ENCODE assay signal across 8 mouse cellular contexts in genomic region chr10:128695992-128696807, GRCm38 (mm10). TPM values are rescaled to one million over a fixed set of nuclear protein-coding genes. Genes with fewer than 3 reads are reported as not detected.
DNase-seq lines count a peak whose midpoint lies in the region; ATAC-seq and TF ChIP-seq lines count a peak whose summit lies in the region.

Gene Rab5b, minus strand, starts transcription at chr10:128696264.

- H3K27ac ChIP-seq in ES-E14 (ENCODE audit: insufficient read depth, low read depth, low read length, poor library complexity, severe bottlenecking): peak within 1 kb of the TSS; percentile 58
- peak within 1 kb of the TSS; percentile 99 for H3K27ac ChIP-seq in forebrain, embryonic 15.5 days (replicated peaks)

- H3K9me3 ChIP-seq in ES-E14 (ENCODE audit: control insufficient read depth, insufficient read depth, low read depth, low read length): no peaks in the 10 kb centered on the region
- no peaks in the 10 kb centered on the region for H3K9me3 ChIP-seq in forebrain, embryonic 15.5 days

- intact Hi-C loops in heart, postnatal 25 days (cut with DNase I): no loop called here

- in situ Hi-C loops in ES-E14 (cut with MboI; ENCODE audit: low sequenced_read_pairs in 2 of 2, unreplicated experiment in 2 of 2): no loop called here

- peaks cover 22% of the 10 kb centered on the region for H3K36me3 ChIP-seq in ES-E14 (ENCODE audit: control insufficient read depth, insufficient read depth, low read length, poor library complexity, severe bottlenecking)
- no peaks in the 10 kb centered on the region for H3K36me3 ChIP-seq in forebrain, embryonic 15.5 days

- no peak for TF ChIP-seq CTCF in lung, adult 2 months (IDR thresholded peaks at IDR 0.05; ENCODE audit: insufficient read depth, low read length)

- H3K9ac ChIP-seq in ES-E14 (ENCODE audit: insufficient read depth, low read depth, low read length, poor library complexity, severe bottlenecking): peak within 1 kb of the TSS; percentile 79
- H3K9ac ChIP-seq in forebrain, embryonic 15.5 days (replicated peaks): peak within 1 kb of the TSS; percentile 97

- peak; percentile 99 for ATAC-seq in forebrain, embryonic 15.5 days (replicated peaks)
- ATAC-seq in neutrophil, adult 5-6 weeks (ENCODE audit: extremely low read depth, insufficient number of reproducible peaks, low FRiP score, poor library complexity, severe bottlenecking): peak; percentile 96

- peak; percentile 95 for TF ChIP-seq POLR2A in lung, adult 2 months (IDR thresholded peaks at IDR 0.05; ENCODE audit: borderline replicate concordance, extremely low read depth, low read depth, low read length)

- DNase-seq in ES-E14 (ENCODE audit: low read depth, low spot score): peak; percentile 100
- peak; percentile 100 for DNase-seq in cerebellum, adult 11-12 months
- peak; percentile 100 for DNase-seq in heart, postnatal 25 days (ENCODE audit: low spot score)
- peak; percentile 99 to 100 for DNase-seq in layer of hippocampus, adult 18-20 months (ENCODE audit: low spot score in 2 of 2)
- DNase-seq in lung, adult 2 months: peak; percentile 98
- DNase-seq in thymus, adult 18-20 months: peak; percentile 98 to 100

- no peaks in the 10 kb centered on the region for H3K27me3 ChIP-seq in forebrain, embryonic 15.5 days

- peaks cover 2 to 5% of the 10 kb centered on the region in 2 experiments; a peak in 2 of 4 replicates for H3K4me1 ChIP-seq in ES-E14 (ENCODE audit: control insufficient read depth in 2 of 2, insufficient read depth in 2 of 2, low read length in 2 of 2, poor library complexity in 1 of 2)
- peaks cover 16% of the 10 kb centered on the region for H3K4me1 ChIP-seq in forebrain, embryonic 15.5 days
- H3K4me1 ChIP-seq in lung, adult 2 months (ENCODE audit: control insufficient read depth, insufficient read depth, low read length): peaks cover 2% of the 10 kb centered on the region

- peak within 1 kb of the TSS; percentile 65 for H3K4me2 ChIP-seq in forebrain, embryonic 15.5 days (replicated peaks)

- WGBS in forebrain, embryonic 15.5 days: 1% methylated on average over 38 of the region's 40 CpGs
- WGBS in lung, adult 2 months: under 1% methylated on average over 40 of the region's 40 CpGs

- H3K4me3 ChIP-seq in ES-E14 (ENCODE audit: insufficient read depth in 1 of 2, low read depth in 1 of 2, low read length in 2 of 2, poor library complexity in 1 of 2, severe bottlenecking in 1 of 2): peak within 1 kb of the TSS; percentile 75 to 83
- H3K4me3 ChIP-seq in forebrain, embryonic 15.5 days: peak within 1 kb of the TSS; percentile 96
- H3K4me3 ChIP-seq in lung, adult 2 months (replicated peaks; ENCODE audit: extremely low read depth, low read depth, low read length): peak within 1 kb of the TSS; percentile 81

TF ChIP-seq in ES-E14, 5 proteins besides CTCF, POLR2A, EP300 and RAD21:
- peak; percentile 100 for TF ChIP-seq CHD2 (IDR thresholded peaks at IDR 0.05; ENCODE audit: low read depth, low read length)
- TF ChIP-seq HCFC1 (IDR thresholded peaks at IDR 0.05; ENCODE audit: borderline replicate concordance, insufficient read depth, low read length): no peak

RNA-seq across cellular contexts. Expression of gene Rab5b, which starts in this region (rescaled TPM):
- total RNA-seq in ES-E14 (2012; rRNA removed): 23.2 and 32.8 TPM in 2 replicates
- 116 and 117 TPM in 2 replicates for polyA plus RNA-seq in forebrain, embryonic 15.5 days (2015; fragmentation: Nextera tagmentation; extraction: Ambion mirVana)
- 10 to 100 TPM; 68.9 to 72.5 TPM for total RNA-seq in heart, postnatal 25 days (2021)
- total RNA-seq in layer of hippocampus, adult 18-20 months (2021): 100 to 1,000 TPM; 133 to 138 TPM
- 80.0 and 109 TPM in 2 replicates for polyA plus RNA-seq in lung, adult 2 months (2012; rRNA removed)
- total RNA-seq in neutrophil, adult 5-6 weeks (2017): 129 and 132 TPM in 2 replicates

Comparison
In these comparisons a context has a peak if more than half of its experiments do, and no peak if none do; other contexts are left out.
1. Peak in every context shown above with its lines: DNase-seq, ATAC-seq, H3K4me3 ChIP-seq and H3K27ac ChIP-seq.